Mouse (Mus musculus) megakaryocyte-erythroid progenitor cell, adult 5-6 weeks (primary cell): Measurements from ENCODE around the gene Zfp37. TPM values are rescaled to one million over a fixed set of nuclear protein-coding genes. Genes with fewer than 3 reads are reported as not detected.
A peak's percentile ranks its signal among the peaks of the same experiment; 100 is the strongest.
"Not testable (repeated sequence)": the region's sequence is repeated elsewhere in the genome, so short reads cannot be mapped to it uniquely, and the experiment has no call there.

Experiments
- ATAC-seq: replicated peaks from 2 replicates; pipeline ENCODE4 v1.8.0; 2016; ENCODE audit warnings: mild to moderate bottlenecking, inconsistent platforms; ENCODE audit not compliant: severe bottlenecking, poor library complexity, low FRiP score, low TSS enrichment
- total RNA-seq, 2 experiments: library from RNA; stranded (forward) in 1 of 2; stranded (reverse) in 1 of 2; fragments of 200-1000, 215-1000 nt in 1 of 2; fragments of >200 nt in 1 of 2; fragmentation: Nextera tagmentation in 1 of 2; gene quantifications; 2 replicates each; pipeline ENCODE4 v1.2.3; 2014 to 2017

The Zfp37 gene
- total RNA-seq (2014; fragmentation: Nextera tagmentation): not detected in 2 replicates
- total RNA-seq (2017): not detected in 2 replicates

- no peak for ATAC-seq
Measured at GRCm38 (mm10) chr4:62230769-62231168, at the start of gene Zfp37. Zfp37 (minus strand) TSS chr4:62231047.

- no peak for ATAC-seq
Measured at GRCm38 (mm10) chr4:62278081-62278480, 47.2 kb upstream of the Zfp37 start.

- no peak for ATAC-seq
Measured at GRCm38 (mm10) chr4:62277222-62277621, 46.4 kb upstream of the Zfp37 start.

GRCm38 (mm10) chr4:62276642-62277041 lies 45.8 kb upstream of the Zfp37 start:
- ATAC-seq: no peak

GRCm38 (mm10) chr4:62274841-62275536 lies 44.1 kb upstream of the Zfp37 start:
- no peak for ATAC-seq

GRCm38 (mm10) chr4:62273916-62274315 lies 43.1 kb upstream of the Zfp37 start:
- ATAC-seq: no peak

GRCm38 (mm10) chr4:62272696-62273095 lies 41.8 kb upstream of the Zfp37 start:
- no peak for ATAC-seq

GRCm38 (mm10) chr4:62267101-62267500 lies 36.3 kb upstream of the Zfp37 start:
- ATAC-seq: no peak

- ATAC-seq: not testable (repeated sequence)
Measured at GRCm38 (mm10) chr4:62266016-62266415, 35.2 kb upstream of the Zfp37 start.

GRCm38 (mm10) chr4:62265154-62265836 lies 34.4 kb upstream of the Zfp37 start:
- ATAC-seq: no peak

GRCm38 (mm10) chr4:62263133-62263844 lies 32.4 kb upstream of the Zfp37 start:
- no peak for ATAC-seq

- ATAC-seq: no peak
Measured at GRCm38 (mm10) chr4:62262276-62262675, 31.4 kb upstream of the Zfp37 start, which contains the start of gene Slc31a2. Slc31a2 (plus strand) TSS chr4:62262562.

- no peak for ATAC-seq
Measured at GRCm38 (mm10) chr4:62256931-62257330, 26.1 kb upstream of the Zfp37 start.

GRCm38 (mm10) chr4:62254551-62254950 lies 23.7 kb upstream of the Zfp37 start:
- ATAC-seq: no peak

- no peak for ATAC-seq
Measured at GRCm38 (mm10) chr4:62251776-62252175, 20.9 kb upstream of the Zfp37 start.

GRCm38 (mm10) chr4:62250896-62251544 lies 20.2 kb upstream of the Zfp37 start:
- ATAC-seq: 0 out of 2 replicates have a peak, but pooled peaks have one; percentile 65

- no peak for ATAC-seq
Measured at GRCm38 (mm10) chr4:62248328-62248727, 17.5 kb upstream of the Zfp37 start.

- no peak for ATAC-seq
Measured at GRCm38 (mm10) chr4:62240586-62240985, 9.7 kb upstream of the Zfp37 start.

- ATAC-seq: no peak
Measured at GRCm38 (mm10) chr4:62230153-62230552, 694 bp downstream of the Zfp37 start.

GRCm38 (mm10) chr4:62229448-62229847 lies 1.4 kb downstream of the Zfp37 start:
- ATAC-seq: no peak
